Mouse (Mus musculus) regulatory T cell (primary cell): ENCODE results near the gene Taf15.

Experiments
- in situ Hi-C: fragments of 300-600 bp; cut with MboI, MseI; formaldehyde crosslinking; loops from one replicate; pipeline ENCODE4 v1.15.1; 2025; ENCODE audit warnings: high pct_unique_total_duplicates

Taf15 gene

DNA sequence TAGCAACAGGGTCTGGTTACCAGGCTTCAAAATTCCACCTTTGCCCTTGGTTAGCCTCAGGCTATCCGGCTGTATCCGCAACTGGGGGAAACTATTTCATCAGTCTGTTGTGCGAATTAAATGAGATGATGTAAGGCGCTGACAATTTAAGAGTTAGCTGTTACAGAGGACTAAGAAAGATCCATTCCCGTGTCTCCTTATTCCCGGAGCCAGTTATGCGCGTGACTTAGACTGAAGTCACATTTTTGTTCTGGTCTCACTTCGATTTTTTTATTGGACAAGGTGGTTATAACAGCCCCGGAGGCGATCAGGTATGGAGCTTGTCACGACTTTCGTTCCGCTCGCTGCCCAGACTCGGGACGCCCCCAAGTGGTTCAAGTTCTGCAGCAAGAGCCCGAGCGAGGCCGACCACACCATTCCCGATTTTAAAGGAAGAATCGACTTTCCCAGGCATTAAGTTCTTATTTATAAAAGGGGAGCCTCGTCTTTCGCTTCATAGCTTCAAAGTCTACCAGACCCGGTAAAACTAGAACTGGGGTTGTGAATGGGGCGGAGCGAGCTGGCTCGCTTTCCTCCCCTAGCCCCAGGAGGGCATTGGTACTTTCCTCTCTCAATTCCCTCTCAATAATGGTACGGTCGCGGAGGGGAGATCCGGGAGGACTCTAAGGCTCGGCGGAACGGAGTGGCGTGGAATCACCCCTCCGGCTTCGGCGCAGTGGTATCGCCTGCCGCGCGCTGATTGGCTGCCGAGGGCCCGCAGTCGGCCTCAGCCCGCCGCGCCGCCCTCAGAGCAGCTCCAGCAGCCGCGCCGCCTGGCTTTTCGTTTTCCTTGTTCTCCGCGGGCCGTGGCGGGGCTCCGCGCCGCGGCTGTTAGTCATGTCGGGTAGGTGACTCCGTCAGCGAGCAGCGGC lies at the start of gene Taf15:
TSS of gene Taf15 (plus strand) at position 763 of the 911 bp plus-strand sequence.
- in situ Hi-C loops, result no loop called here

DNA sequence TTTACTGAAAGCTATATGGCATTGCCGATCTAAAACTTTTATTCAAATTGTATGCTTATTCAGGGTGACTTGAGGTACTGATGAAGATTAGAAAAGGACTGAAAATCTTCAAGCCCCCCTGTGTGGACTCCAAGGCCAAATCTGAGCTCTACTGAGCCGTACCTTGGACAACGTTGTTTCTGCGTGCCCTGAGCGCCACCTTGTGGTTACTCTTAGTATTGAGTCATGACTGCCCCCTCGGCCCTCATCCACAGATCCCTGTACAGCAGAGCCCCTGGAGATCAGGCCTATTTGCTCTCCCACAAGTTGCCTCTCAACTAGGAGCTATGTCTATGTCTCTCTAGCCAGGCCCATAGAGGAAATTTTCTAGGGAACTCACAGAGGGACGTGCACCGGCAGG lies 48.2 kb upstream of the Taf15 start:
- in situ Hi-C loops, result loop anchor here (5.0 kb wide), 1 partner anchor 72 kb away; no protein-coding TSS in a partner anchor

DNA sequence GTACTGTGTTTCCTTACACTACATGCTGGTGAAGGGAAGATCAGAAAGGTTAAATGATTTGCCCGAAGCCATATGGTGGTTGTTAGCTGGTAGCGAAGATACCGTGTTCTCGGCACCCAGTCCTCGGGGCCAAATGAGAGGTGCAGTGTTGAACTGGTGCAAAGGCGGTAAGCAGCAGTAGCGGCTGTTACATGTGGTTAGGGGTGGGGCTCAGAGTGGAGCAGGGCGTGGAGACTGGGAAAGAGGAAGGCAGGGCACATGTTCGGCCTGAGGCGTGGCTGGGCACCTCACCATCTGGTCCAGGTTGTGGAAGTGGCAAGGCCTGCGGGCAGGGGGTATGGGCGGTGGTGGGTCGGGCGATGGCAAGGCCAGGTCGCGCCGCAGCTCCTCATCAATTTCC lies 45.9 kb upstream of the Taf15 start:
- in situ Hi-C loops, result no loop called here

DNA sequence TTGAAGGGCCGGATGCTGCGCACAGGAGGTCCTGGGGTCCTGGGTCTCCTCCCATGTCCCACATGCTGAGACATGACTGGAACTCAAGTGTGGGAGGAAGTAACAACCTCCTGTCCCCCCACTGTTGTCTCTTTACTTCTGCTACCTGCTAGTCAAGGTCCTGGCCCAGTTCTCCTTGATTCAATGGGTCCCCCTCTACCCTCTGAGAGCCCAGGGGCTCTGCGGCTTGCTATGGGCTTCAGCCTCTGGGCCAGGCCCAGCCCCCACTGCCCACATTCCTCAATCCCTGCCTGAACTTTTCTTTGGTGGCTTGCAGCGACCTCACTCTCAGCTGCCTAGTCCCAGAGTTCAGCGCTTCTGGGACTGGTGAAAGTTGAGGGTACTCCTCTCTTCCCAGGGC lies 43.5 kb upstream of the Taf15 start, which contains the start of gene Gas2l2:
TSS of gene Gas2l2 (minus strand) at position 101 of the 400 bp plus-strand sequence.
- in situ Hi-C loops, result no loop called here

DNA sequence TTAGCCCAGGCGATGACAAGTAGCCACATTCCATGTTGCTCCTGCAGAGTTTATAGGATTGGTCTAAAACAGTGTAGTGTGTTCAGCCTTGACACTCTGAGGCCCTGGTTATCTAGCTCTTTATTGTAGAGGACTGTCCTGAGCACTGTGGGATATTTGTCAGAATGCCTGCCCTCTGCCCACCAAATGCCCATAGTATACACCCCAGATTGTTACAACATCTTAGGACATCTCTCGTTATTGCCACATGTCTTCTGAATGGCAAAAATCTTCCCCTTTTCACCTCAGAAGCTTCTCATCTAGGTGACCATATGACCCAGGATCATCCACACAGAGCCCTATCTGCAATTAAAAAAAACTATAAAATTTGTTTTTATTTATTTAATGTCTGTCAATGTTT lies 40.4 kb upstream of the Taf15 start:
- in situ Hi-C loops, result no loop called here

DNA sequence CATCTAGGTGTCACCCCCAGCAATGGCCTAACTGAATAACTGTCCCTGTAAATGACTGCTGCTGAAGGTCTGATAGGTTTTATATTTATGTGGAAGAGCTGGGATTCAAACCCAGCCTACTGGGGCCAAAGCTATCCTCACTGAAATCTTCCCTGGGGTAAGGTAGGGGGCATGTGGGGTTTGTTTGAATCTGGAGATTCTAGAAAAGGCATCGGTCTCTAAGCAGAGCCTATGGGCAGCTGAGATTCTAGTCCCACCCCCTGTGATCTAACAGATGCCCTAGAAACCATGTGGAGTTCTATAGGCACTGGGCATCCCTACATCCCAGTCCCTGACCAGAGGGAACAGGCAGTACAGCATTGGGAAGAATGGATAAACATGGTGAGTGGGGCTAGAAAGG lies 35.5 kb upstream of the Taf15 start, which contains the start of gene 1700020L24Rik:
TSS of gene 1700020L24Rik (plus strand) at position 301 of the 400 bp plus-strand sequence.
- in situ Hi-C loops, result no loop called here

DNA sequence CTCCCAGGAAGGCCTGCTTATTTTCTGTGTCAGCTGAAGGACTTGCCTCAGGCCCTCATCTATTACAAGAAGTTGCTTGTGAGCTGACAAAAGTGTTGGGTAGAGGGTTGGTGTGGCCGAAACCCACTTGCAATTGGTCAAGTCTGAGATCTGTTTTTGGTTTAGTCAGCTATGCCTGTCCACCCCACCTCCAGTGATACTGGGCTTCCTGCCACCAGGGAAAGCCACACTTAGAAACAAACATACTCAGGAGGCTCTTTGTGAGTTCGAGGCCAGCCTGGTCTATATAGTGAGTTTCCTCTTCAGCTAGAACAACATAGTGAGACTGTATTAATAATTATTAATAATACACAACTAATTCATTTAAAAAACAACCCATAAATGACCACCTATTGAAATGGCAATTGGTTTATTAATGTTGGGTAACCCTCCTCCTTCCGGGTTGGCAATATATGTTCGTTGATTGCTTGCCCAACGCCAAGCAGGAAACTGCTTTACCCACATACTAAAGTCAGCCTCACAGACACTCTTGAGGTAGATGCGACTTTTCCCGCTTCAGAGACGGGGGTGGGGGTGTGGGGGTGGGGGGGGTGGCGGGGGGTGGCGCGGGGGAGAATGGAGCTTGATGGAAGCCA lies 33.3 kb upstream of the Taf15 start:
- in situ Hi-C loops, result no loop called here

DNA sequence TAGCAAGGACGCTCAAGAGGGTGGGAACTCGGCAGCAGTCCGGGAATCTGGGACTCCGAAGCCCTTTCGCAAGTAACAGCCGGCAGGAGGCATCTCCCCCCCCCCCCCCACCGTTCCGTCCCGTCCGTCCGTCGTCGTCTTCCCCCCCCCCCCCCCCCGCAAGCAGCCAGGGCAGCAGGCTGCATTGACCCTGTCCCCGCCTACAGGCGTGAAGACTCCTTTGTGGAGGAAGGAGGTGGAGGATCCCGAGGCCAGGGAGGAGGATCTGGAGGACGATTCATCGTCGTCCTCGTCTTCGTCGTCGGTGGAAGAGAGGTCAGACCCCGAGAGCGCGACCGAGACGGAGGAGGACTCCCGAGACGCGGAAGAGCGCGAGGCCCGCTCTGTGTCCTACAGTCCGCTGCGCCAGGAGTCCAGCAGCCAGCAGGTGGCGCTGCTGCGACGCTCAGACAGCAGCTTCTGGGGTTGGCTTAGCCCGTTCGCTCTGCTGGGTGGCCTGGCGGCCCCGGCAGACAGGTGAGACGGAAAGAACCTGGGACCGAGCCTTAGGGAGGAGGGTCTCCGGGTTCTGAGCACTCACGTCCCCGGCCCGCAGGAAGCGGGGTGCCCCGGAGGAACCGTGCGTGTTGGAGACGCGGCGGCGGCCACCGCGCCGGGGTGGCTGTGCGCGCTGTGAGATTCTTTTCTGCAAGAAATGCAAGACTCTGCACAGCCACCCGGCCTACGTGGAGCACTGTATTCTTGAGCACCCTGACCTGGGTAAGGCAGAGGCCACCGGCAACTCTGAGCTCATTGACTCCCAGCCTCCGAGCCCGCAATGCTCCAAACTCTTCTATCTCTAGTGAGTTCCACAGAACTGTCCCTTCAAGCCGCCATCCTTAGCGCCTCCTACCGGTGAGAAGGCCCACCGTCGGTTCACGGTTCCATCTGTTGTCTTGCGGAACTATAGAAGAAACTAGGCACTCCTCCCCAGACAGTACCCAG lies 32.5 kb upstream of the Taf15 start:
- in situ Hi-C loops, result no loop called here

DNA sequence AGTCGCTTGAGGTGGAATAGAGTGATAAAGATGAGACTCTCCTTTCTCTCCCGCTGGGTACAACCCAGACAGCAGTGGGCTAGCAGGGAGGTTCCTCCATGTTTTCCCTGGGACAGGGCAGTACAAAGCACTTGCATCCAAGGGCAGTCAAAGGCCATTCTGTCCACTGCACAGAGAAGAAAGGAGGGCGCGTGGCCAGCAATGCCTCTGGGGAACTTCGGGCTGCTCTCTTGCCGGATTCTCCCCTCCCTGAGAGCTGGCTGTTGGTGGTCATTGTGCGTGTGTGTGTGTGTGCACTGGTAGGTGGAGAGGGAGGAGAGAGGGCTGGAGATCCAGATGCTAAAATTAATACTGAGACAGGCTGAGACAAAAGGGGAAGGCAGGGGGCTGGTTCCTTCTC lies 31.7 kb upstream of the Taf15 start:
- in situ Hi-C loops, result no loop called here

DNA sequence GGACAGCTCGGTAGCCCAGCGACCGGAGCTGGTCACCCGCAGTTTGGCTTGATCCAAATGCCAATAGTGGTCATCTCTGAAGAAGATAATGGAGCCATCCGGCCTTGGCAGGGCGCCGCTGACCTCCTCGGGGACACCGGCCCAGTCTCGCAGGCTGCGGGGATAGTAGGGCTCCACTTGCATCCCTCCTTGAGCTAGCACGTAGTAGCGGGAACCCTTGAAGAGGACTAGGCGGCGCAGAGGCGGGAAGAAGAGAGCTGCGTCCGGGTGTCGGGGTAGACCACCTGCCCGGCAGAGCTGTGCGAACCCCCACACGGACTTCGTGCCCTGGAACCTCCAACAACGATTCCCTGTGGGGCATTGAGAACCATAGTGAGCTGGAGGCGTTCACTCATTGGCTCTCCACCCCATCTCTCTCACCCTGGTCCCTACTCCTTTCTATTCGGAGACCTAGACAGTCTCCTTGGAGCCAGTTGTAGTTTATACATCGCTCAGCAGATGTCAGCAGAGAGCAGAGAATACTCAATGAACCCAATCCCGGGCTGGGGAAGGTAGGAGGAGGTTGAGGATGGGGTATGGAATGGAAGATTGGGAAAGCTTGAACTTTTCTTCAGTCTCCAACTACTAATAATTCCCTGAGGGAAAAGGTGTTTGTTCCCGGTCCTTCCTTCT lies 30.2 kb upstream of the Taf15 start:
- in situ Hi-C loops, result no loop called here

DNA sequence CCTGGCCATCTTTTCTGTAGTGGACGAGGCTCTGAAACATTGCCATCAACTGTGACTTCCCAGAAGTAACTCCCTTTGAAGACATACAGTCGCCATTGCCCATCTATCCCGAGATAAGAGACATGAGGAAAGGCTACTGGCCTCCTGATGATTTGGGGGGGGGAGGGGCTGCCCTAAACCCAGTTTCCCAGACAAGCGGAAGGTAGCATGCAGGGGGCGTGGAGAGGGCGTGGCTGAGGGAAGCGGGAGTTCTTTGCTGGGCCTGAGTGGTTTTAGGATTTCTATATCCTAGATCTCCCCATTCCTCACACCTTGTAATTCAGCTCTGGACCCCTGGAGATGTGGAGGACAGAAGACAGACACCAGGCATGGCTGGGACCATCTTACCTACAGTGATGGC lies 29.1 kb upstream of the Taf15 start:
- in situ Hi-C loops, result no loop called here

DNA sequence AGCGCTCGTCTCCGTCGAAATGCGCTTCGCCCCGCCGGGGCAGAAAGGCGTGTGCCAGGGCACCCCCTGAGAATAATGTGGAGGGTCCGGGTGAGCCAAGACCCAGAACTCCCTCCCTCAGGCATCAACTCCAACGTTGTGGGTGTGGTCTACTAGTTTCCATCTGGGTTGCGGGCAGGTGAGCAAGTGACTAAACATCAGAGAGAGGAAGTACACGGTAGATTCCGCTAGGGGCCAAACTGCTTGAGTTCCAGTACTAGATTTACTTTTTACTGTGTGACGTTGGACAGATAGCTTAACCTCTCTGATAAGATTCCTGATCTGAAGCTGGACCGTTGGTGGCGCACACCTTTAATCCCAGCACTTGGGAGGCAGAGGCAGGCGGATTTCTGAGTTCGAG lies 27.9 kb upstream of the Taf15 start:
- in situ Hi-C loops, result no loop called here

DNA sequence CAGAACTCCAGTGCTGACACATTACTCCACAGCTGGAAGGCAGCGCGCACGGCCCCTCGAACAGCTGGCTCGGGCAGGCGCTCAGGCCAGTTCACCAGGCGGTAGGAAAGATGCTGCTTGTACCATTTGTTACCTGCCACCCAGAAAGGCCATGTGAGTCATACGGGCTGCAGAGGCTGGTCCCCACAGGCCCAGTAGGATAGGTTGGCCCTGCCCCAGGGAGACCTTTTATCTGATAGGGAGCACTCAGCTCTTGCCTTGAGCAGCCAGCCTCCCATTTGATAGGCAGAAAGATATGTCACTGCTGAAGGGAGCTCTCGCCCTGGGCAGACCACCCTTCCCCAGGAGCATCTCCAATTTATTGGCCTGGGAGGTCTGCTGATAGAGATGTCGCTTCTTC lies 25.3 kb upstream of the Taf15 start:
- in situ Hi-C loops, result no loop called here

DNA sequence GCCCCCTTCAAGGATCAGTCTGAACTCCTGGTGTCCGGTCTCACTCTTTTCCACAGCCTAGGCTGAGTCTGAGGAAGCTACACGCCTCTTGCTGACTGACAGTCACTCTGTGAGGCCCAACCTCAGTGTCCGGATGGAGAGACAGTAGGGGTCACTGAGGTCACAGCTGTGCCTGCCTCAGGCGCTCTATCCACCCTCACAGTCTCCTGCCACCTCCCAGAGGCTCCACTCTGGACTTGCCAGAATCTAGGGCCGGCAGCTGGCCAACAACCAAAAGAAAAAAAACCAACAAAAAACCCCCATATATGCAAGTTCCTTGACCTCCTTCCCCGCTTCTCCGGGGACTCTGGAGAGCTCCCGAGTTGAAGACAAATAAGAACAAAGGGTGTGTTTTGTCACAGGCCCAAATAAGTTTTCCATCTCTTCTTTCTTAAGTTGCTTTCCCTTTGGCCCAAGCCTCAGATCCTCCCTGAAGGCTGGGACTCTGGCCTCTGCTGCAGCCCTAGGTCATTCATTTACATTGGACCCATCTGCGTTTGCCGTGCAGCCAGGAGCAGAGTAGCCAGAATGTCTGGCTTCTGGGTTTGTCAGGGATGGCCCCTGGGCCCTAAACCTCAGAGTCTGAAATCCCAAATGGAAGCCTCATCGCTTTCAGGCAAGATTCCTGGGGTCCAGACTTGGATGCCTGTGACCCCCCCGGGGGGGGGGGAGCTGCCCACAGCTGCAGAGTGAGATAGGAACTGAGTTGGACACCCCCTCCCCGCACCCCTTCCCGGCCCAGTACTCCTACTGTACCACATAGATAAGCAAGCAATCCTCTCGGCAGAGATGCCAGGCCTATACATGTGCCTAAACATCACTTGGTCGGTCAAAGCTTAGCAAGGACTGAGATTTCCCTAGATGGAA lies 24.6 kb upstream of the Taf15 start:
- in situ Hi-C loops, result no loop called here

DNA sequence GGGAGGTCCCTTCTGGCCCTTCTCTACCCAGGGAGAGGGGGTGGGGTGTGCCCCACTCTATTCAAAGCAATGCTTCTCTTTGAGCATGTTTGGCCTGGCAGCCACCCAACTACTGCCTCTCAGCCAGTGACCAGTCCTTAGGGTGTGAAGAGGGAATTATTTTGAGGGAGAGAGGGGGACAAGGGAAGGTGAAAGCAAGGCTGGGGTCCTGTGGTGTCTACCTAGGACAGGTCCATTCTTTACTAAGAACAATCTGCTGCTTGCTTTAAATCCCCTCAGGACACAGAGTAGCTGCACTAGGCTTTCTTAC lies 24.0 kb upstream of the Taf15 start:
- in situ Hi-C loops, result no loop called here

DNA sequence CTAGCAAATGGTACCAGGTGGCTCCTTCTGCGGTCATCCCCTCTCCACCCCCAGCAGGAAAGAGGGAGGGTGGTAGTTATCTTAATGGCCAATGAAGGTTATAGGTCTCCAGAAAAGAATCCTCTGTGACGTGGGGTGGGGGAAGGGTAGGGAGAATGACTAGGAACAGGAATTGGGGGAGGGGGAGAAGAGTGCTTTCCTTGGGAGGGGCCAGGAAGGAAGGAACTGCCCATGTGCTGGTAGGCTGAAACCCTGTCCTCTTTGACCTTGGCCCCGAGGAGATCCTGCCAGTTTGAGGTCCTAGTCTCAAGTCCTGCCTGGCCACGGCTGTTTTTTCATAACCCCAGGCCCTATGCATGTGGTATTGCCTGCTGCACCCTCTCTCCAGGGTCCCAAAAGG lies 23.6 kb upstream of the Taf15 start:
- in situ Hi-C loops, result no loop called here

DNA sequence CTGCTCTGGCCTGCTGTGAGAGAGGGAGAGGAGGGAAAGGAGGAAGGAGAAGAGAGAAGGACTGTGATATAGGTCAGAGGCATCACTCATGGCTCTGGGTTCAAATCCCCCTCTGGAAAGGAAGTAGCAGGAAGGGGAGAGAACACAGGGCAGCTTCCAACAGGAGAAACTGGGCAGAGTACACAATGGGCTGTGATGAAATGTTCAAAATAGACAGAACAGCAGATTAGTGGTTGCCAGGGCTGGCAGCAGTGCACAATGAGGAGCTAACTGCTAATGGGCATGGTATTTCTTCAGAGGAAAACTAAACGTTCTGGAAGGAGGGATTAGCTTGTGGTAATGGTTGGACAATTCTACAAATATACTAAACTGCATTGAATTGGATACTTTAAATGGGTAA lies 22.3 kb upstream of the Taf15 start:
- in situ Hi-C loops, result no loop called here

DNA sequence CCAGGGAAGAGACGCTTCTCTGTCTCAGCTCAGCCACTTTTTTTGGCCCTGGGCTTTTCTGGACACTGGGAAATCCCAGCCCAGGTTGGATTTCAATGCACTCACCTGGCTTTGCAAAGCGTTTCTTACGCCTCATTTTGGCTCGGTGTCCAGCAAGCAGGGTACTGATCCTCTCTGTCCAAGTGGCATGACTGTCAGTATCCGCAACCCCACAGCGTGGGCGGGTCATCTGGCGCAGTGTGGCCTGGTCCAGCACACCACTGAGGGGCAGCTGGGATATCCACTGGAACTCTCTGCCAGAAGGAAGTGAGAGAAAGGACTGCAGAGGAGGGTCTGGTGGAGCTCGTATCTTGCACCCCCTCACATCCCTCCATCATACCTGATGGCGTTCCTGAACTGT lies 21.6 kb upstream of the Taf15 start:
- in situ Hi-C loops, result no loop called here

DNA sequence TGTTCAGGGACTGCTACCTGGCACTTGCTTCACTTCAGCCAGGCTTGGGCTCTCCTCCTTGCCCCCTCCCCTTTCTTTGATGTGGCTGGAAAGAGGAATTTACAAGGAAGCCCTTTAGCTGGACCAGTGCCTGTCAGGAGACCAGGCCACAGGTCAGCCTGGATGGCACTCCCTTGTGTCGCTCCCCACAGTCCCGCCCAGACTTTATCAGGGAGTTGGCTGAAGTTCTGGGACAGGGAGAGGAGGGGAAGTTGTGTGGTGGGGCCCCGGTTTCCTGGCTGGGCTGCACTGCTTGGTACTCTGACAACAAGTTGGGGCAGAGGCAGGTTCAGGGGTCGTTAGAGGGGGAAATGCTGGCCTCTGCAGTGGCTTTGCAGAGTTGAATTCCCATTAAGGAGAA lies 18.3 kb upstream of the Taf15 start:
- in situ Hi-C loops, result no loop called here

DNA sequence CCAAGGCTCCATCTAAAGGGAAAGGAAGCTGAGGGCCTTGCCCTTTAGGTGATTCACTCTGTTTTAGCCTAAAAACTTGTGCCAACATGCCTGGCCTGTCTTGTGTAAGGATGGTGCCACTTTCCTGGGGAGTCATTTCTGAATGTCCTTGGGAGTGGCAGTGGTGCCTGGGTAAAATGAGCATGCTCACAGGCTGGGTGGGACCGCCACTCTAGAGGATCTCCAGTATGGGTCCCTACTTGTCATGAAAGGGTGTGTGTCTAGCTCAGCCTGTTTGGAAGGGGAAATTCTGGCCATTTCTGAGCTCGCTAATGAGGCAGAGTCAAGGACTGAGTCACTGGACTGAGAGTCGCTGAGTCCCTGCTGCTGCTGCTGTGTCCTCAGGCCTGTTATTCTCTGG lies 17.3 kb upstream of the Taf15 start:
- in situ Hi-C loops, result no loop called here
